Mouse (Mus musculus) urinary bladder, adult 2 months (tissue): ENCODE data around the gene Metrnl. TPM values are rescaled to one million over a fixed set of nuclear protein-coding genes. Genes with fewer than 3 reads are reported as not detected.

ENCODE experiments used
- DNase-seq: peaks from one replicate; pipeline ENCODE4 v3.0.0; 2022; ENCODE audit warnings: low spot score
- polyA plus RNA-seq: library from polyadenylated mRNA; depleted of rRNA; stranded (reverse); fragments of >200 nt; gene quantifications from 2 replicates; pipeline ENCODE4 v1.2.3, GENCODE M21; 2012; rRNA removed

The Metrnl gene
- polyA plus RNA-seq, 1 experiment, result 46.7 TPM

GRCm38 (mm10) chr11:121734892-121735291 is 33.5 kb downstream of the Metrnl start:
- DNase-seq, result no peak

- DNase-seq, result no peak
These were observed 37.3 kb downstream of the Metrnl start for GRCm38 (mm10) chr11:121738616-121739015.

- no peak for DNase-seq
These were observed 39.6 kb downstream of the Metrnl start for GRCm38 (mm10) chr11:121740906-121741305.

- no peak for DNase-seq
These were observed 40.1 kb downstream of the Metrnl start for GRCm38 (mm10) chr11:121741433-121741832.

- DNase-seq, result no peak
These were observed 41.8 kb downstream of the Metrnl start for GRCm38 (mm10) chr11:121743113-121743512.

- no peak for DNase-seq
These were observed 42.7 kb downstream of the Metrnl start for GRCm38 (mm10) chr11:121743915-121744628.

- no peak for DNase-seq
These were observed 45.7 kb downstream of the Metrnl start for GRCm38 (mm10) chr11:121746941-121747494.

- DNase-seq, result no peak
These were observed 46.8 kb downstream of the Metrnl start for GRCm38 (mm10) chr11:121748003-121748684.

Other genes with a start within 250 kb of the Metrnl start
- 42.5 and 44.8 TPM in 2 replicates for gene Tbcd, start 249.6 kb upstream of the Metrnl start, polyA plus RNA-seq
- gene Zfp750, start 182.2 kb upstream of the Metrnl start, polyA plus RNA-seq, result 11.4 and 15.0 TPM in 2 replicates
- 11.2 and 13.1 TPM in 2 replicates for gene B3gntl1, start 28.4 kb upstream of the Metrnl start, polyA plus RNA-seq
- gene Ptchd3, start 128.7 kb downstream of the Metrnl start, polyA plus RNA-seq, result not detected in 2 replicates